Mouse (Mus musculus) urinary bladder, postnatal 36 days (tissue): ENCODE results near the gene Zg16.
A peak's percentile ranks its signal among the peaks of the same experiment; 100 is the strongest.
"Not testable (repeated sequence)": the region's sequence is repeated elsewhere in the genome, so short reads cannot be mapped to it uniquely, and the experiment has no call there.

Experiments used
- DNase-seq, 2 experiments: peaks; one replicate each; pipeline ENCODE4 v3.0.0; 2022; ENCODE audit warnings: low spot score in 2 of 2, mixed read lengths in 1 of 2

Gene Zg16

DNA sequence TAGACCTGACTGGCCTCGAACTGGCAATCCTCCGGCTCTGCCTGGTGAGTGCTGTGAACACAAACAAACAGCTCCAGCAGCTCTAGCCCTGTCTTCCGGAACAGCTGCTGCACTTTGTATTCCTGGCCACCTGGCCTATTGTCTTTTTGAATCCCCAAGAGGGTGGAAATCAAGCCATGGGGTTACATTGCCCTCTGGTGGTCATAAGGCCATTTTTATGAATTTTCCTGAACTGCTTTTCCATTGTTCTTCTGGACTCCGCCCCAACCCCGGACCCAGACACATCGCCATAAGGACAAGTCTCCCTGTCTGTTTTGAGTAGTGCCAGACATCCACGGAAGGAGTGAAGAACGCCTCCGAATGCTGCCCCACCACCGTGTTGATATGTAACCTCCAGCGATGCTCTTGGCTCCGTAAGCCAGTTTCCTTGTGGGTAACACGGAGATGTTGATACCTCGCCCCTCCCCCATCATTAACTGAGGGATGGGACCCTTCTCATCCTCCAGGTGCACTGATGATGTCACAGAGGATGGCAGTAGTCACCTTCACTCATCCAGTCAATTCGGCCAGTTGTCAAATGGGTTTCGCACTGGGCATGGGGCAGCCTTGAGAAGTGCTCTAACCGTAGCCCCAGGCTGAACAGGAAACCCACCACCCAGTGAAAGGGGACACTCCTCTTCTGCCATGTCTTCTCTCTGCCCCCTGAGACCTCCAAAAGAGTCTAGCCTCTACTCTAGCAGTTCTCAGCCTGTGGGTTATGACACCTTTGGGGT, 17.6 kb upstream of the Zg16 start:
- DNase-seq = peak; percentile 56 to 68

DNA sequence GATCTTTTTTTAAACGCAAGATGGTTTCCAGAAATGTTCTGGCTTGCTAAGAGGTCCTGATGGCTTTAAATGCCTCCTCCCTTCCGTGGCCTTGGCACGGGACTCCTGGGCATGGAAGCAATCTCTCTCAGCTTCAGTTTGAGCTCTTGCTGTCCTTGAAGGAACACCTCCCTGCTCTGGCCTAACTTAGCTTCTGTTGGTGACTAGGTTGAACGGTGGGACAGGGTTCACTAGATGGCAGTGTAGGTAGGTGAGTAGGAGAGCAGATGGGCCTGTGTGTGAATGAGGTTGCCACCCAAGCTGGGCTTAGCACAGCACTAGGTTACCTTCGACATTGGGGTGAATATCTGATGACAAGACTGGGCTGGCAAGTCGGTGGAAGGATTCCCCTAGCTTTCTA, 16.8 kb upstream of the Zg16 start:
- DNase-seq = no peak

DNA sequence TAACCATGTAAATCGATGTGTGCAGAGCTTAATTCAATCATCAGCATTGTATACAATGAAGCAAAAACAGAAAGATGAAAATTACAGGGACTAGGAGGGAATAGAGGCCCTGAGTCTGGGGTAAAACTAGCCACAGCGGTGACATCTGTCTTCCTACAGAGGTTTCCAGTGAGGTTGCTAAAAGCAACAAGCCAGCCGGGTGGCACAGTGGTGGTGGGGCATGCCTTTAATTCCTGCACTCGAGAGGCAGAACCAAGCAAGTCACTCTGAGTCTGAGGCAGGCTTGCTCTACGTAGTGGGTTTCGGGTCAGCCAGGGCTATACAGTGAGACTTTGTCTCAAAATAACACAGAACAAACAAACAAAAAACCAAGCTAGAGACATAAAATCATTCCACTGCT, 15.0 kb upstream of the Zg16 start:
- no peak for DNase-seq

DNA sequence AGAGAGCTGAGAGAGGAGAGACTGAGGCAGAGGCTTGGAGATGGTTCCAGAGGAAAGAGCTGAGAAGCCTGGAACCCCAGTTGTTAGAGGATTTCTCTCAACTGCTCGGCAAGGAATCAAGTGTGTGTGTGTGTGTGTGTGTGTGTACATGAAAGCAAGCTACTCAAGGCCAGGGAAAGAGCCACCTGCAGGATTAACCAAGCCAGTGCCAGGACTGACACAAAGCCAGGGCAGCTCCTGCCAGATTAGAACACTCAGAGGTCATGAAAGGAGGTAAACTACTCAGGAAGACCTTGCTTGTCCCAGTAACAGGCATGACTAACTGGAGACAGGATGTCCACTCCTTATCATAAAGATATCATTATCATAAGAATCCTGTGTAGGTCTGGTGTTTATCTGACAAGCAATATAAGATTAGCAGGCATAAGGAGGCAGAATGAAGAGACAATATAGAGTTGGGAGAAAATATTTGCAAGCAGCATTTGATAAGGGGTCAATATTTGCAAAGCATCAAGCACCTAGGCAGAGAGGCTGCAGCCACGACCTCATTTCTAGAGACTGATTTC, 14.4 kb upstream of the Zg16 start:
- DNase-seq = no peak

DNA sequence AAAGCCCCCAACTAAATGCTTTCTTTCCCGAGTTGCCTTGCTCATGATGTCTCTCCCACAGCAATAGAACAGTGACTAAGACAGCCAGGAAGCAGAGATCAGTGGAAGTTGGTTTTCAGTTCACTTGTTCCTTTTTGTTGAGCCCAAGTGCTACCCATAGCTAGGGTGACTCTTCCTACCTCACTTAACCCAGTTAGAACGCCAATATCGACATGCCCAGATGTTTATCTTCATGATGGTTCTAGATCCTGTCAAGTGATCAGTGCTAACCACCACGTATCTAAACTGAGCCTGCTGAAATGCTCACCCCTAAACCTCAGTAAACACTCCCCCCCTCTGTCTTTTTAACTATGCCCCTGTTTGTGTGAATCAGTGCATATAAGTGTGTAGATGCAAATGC, 12.4 kb upstream of the Zg16 start:
- no peak for DNase-seq

DNA sequence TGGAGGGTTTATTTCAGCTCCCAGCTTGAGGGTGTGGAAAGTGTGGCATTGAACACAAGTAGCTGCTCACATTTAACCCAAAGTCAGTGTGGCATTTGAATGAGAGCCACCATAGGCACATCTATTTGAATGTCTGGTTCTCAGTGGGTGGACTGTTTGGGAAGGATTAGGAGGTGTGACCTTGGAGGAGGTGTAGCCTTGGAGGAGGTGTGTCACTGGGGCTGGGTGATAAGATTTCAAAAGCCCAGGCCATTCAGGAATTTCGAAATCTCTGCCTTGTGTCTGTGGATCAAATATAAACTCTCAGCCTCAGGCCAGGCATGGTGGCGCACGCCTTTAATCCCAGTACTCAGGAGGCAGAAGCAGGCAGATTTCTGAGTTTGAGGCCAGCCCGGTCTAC, 11.8 kb upstream of the Zg16 start:
- DNase-seq = no peak

DNA sequence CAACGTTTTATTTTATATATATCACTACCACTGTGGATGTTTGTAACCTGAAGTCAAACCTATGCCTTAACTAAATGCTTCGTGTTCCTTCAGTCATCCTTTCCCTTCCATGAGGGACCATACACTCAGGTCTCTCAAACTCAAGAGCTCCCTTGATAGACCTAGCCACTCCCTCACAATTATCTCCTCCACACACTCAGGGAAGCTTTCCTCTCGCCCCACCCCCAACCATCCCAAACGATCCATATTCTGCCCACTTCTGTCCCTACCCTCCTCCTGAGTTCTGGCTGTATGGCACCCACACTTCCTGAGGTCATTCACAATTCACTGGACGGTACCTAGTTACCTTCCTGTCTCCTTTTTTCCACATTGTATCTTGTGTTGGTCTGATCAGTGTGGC, 11.4 kb upstream of the Zg16 start:
- DNase-seq = no peak

DNA sequence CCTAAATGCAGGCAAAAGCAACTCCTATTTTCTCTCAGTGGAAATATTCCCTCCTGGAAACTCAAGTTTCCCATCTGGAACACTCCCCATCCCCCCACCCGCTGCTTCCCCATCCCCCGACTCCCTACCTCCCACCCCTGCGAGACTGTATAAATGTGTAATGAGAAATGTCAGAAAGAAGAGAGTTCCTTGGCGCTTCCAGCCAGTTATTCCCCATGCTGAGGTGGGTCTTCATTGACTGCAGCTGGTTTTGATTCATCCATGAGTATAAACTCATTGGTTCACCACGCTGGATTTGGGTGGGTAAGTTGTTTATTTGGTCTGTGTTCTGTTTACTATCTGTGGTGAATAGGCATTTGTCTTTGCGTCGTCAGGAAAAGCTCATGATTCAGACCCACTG, 9.3 kb upstream of the Zg16 start:
- no peak for DNase-seq

DNA sequence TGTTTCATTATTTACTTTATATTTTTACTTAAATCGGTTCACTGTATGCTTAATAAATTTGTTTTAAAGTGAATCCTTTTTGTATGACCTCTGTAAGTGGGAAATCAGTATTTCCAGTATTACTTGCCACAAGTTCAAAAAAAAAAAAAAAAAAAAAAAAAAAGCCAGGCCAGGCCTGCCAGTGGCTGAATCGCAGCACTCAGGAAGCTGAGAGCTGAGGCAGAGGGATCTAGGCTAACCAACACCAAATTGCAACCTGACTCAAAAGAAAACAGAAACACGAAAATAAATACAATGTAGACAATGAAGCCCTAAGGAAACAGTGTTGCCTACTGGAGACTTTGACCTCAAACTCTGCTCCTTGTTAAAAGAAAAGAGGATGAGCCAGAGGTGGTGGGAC, 6.8 kb upstream of the Zg16 start:
- DNase-seq = no peak

DNA sequence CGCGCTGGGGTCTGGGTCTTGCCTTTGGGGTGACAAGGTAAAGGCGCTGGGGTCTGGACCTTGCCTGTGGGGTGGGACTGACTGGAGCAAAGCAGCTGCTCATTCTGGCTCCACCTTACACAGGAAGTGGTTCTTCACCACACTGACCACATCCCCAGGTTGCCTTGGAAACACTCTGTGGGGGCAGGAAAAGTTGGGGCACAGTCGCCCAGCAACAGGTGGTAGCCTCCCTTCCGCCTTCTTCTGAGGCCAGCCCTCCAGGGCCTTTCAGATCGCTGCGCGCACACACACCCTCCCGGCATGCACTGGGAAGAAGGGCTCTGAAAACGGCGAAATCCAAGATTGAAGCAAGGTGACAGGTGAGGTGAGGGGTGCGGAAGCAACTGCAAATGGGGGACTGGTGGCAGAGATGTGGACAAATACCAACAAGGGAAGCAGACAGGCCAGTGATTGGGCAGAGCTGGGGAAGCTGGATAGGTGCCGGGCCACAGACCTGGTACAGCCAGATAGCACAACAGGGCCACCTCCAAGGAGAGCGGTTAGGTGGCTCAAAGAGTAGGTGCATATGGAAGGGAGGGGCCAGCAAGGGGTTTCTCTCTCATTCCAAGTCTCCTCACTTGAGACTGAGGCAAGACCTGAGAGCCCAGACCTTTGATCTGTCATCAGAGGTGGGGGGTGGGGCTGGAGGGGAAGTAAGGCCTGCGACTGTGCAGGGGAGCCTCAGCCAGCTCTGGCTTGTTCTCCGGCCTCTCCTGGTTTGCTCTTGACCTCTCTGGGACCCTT, 4.2 kb upstream of the Zg16 start, which contains the start of gene AI467606:
Gene AI467606 (plus strand): TSS at position 246 of the 783 bp plus-strand sequence.
- peak; percentile 2 to 51 for DNase-seq

DNA sequence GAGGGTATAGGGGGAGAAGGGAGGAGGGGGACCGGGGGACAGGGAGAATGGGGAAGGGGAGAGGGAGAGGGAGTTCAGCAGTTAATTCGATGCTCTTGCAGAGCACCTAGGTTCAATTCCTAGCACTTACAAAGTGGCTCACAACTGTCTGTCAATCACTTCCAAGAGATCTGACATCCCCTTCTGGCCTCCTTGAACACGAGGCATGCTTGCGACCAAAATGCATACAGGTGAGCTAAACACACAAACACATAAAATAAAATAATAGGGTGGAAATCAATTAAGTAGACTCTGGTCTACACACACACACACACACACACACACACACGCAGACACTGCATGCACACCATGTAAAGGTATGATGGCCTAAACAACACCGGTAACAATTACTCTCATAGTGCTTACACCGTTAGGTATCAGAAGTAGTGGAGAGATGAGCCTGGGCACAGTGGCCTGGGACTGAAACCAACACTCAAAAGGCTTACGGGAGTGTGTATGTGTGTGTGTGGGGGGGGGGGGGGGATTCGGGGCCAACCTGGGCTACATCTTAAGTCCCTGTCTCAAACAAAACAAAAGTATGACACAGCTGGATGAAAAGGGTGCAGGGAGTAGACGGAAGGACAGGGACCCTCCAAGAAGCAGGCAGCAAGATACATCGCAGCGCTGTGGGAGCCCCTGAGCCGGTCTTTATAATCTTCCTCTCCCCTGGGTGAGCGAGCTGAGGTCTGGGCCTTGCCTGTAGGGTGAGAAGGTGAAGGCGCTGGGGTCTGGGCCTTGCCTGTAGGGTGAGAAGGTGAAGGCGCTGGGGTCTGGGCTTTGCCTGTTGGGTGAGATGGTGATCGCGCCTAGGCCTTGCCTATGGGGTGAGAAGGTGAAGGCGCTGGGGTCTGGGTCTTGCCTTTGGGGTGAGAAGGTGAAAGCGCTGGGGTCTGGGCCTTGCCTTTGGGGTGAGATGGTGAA, 3.3 kb upstream of the Zg16 start:
- no peak for DNase-seq

DNA sequence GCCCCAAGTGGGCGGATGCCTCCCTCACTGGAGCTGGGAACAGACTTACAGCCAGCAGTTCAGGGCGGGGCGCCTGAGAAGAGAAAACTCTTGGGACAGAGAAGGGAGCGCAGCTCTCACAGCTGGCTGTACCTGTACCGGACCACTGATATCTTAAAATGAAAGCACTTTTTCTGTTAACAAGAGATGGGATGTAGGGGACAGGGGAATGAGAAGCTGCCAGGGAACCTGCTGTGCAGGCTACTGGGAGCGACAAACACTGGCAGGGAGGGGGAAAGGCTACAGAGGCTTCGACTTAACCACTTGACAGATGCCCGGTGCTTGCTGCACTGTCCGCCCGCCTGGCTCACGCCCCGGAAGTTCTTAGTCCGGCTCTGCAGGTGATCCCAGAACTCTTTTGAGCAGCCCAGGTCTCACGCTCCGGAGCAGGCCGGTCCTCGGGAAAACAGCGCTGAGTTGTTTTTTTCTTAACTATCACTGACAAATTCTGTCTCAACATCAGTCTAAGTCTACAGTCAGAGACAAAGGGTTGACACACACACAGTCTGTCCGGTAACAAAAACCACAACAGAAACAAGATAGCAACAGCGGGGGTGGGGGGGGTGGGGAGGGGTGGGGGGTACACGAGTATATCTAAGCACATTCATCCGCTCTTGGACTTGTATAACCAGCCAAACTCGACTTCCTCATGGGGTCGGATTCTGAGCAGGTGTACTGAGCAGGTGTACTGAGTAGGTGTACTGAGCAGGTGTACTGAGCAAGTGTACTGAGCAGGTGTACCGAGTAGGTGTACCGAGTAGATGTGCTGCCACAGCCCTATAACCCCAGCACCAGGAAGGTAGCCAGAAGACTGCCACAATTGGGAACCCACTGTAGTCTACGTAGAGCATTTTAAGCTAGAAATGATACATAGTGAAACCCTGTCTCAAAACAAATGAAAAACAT, 2.0 kb upstream of the Zg16 start:
- peak; percentile 5 to 22 for DNase-seq

DNA sequence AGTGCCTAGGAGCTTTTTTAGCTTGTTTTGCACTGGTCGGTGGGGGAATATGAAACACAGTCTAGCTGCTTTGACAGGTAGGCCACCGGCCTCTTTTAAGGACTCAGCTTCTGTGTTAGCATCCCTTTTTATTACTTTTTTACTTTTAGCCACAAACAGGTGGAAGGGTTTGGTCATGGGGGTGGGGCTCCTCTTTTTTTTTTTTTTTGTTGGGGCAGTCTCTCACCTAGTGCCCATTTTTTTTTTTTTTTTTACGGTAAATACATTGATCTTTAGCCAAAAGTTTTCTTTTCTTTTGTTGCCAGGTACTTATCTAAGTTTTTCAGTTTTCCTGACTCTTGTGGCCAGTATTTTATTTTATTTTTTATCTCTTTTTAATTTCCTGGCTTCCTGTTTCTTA, 955 bp upstream of the Zg16 start:
- no peak for DNase-seq

DNA sequence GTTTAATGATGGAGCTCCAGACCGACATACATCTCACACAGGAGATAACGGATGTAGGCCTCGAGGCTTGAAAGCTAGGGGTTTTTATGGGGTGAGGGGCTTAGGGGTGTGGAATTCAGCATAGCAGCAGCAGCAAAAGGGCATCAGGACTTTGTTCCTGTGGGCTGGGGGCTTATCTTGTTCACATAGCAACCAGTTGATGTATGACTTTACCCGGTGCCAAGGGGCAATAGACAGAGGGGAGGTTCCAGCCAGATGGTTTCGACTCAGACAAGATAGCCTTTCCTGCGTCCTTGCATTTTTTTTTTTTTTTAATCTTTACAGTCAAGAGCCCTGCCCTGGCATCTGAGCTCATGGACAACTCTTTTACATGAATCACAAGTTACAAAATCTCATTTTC, 1.4 kb downstream of the Zg16 start:
- DNase-seq = not testable (repeated sequence)

DNA sequence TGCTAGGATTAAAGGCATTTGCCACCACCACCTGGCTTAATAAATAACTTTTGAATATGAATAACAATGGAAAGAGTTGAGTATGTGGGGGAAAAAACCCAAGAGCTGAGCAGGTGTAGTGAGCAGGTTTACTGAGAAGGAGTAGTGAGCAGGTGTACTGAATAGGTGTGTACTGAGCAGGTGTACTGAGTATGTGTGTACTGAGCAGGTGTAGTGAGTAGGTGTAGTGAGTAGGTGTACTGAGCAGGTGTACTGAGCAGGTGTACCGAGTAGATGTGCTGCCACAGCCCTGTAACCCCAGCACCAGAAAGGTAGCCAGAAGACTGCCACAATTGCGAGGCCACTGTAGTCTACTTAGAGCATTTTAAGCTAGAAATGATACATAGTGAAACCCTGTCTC, 2.3 kb downstream of the Zg16 start:
- no peak for DNase-seq

DNA sequence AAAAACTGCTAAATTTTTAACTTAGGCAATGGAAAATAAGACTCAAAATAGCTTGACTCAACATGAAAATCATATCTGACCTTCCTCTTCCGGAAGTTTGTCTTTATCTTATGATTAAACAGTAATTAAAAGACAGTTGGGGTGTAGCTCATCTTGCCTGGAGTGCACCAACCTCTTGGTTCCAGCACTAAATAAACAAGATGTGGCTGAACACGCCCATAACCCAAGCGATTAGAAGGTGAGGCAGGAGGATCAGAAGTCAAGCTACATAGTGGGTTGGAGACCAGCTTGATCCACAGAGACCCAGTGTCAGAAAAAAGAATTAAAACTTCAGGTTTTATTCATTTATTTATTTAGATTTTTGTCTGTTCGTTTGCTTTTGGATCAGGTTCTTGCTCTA, 3.4 kb downstream of the Zg16 start:
- no peak for DNase-seq

DNA sequence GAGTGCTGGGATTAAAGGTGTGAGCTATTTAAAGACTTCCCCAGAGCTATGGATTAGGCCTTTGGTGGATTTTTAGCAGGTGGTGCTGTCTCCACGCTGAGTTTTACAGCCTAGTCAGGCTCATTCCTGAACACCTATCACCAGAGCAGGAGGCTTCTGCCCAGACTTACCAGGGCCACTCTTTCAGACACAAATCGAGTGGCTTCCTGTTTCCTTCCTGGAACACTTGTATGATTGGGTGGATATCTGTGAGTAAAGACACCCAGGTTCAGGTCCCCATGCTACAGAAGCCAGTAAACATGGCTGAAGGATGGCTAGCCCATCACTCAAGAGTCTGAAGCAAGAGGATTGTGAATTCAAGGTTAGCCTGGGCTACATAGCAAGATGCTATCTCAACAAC, 4.1 kb downstream of the Zg16 start:
- DNase-seq = no peak

DNA sequence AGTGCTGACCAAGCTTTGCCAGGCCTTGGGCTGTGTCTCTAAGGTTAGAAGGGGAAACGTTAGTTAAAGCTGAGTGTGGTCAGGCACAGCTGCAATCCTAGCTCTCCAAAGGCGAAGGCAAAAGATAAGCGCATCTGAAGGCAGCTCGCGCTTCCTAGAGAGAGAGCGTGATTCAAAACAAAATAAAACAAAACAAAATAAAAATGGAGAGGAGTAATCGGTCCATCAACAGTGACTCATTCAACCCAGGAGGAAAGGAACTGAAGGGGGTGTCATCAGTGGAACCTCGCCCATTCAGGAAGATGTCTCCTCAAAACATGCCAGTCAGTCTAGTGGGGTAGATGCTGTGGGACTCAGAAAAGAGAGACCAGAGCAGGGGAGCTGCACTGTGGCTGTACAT, 4.9 kb downstream of the Zg16 start:
- DNase-seq = no peak

DNA sequence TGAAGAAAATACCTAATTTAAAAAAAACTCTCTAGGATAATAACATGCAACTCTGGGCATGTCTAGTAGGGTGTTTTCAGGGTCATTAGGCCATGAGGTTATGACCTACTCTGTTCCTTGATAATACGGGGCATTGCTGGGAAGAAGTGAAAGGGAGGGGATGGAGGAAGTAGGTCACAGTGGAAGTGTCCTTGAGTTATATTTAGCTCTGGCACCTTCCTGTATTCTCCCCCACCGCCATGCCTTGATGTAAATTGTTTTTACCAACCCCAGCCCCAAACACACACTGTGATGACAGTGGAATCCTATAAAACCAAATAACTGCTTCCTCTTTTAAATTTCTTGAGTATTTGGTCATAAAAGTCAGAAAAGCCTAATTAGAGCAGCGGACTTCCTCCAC, 7.1 kb downstream of the Zg16 start:
- no peak for DNase-seq

DNA sequence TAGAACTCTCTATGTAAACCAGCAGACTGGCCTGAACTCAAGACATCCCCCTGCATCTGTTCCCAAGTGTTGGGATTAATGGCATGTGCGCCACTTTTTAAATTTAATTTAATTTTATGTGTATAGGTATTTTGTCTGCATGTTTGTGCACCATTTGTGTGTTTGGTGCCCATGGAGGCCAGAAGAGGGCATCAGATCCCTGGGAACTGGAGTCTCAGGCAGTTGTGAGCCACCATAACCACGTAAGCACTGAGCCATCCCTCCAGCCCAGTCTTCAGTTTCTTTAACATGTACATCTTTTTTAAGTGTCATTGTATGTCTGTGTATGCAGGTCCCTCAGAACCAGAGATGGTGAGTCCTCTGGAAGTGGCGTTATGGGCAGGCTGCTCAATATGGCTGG, 9.4 kb downstream of the Zg16 start:
- no peak for DNase-seq

DNA sequence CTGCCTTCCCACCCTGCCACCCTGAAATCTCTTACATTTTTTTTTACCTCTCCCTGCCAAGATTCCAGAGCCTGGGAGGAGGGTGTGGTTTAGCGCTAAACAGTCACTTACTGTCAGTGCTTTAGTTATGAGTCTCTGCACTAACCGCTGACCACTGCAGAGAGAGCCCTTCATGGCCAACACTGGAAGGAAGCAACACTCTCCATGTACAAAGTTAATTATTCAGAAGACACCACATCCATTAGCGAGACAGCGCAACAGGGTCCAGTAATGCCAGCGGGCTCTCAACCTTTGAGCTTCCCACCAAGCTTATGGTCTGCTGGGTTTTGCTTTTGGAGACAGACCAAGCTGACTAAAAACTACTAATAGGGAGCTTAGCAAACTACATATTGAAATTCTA, 10.9 kb downstream of the Zg16 start:
- DNase-seq = no peak
